Mouse (Mus musculus) neural tube, embryonic 15.5 days (tissue): Measurements from ENCODE around the gene Camk1. TPM values are rescaled to one million over a fixed set of nuclear protein-coding genes. Genes with fewer than 3 reads are reported as not detected.
"Not testable (repeated sequence)": the region's sequence is repeated elsewhere in the genome, so short reads cannot be mapped to it uniquely, and the experiment has no call there.

Experiments
- ATAC-seq: fragments of 200-750 bp; cut with Nextera tagmentation; 2 replicates; pipeline ENCODE4 v1.8.0; 2017; ENCODE audit warnings: mild to moderate bottlenecking, moderate TSS enrichment, moderate library complexity; ENCODE audit not compliant: low FRiP score
- H3K27ac ChIP-seq: fragments of 300-500 bp; sonication (generic); replicated peaks from 2 replicates; pipeline ENCODE4 v1.5.1; 2015; ENCODE audit warnings: mild to moderate bottlenecking, inconsistent platforms
- H3K27me3 ChIP-seq: fragments of 300-500 bp; sonication (generic); replicated peaks from 2 replicates; pipeline ENCODE4 v1.6.1; 2015; ENCODE audit warnings: inconsistent platforms
- H3K36me3 ChIP-seq: fragments of 300-500 bp; sonication (generic); 2 replicates; pipeline ENCODE4 v1.6.1; 2015; ENCODE audit warnings: inconsistent platforms
- H3K4me1 ChIP-seq: fragments of 300-500 bp; sonication (generic); 2 replicates; pipeline ENCODE4 v1.6.1; 2015; ENCODE audit warnings: inconsistent platforms
- H3K4me2 ChIP-seq: fragments of 300-500 bp; sonication (generic); 2 replicates; pipeline ENCODE4 v1.6.1; 2015; ENCODE audit warnings: inconsistent platforms, mild to moderate bottlenecking, moderate library complexity
- H3K4me3 ChIP-seq: fragments of 300-500 bp; sonication (generic); replicated peaks from 2 replicates; pipeline ENCODE4 v1.5.1; 2015; ENCODE audit warnings: mild to moderate bottlenecking, inconsistent platforms
- H3K9ac ChIP-seq: fragments of 300-500 bp; sonication (generic); replicated peaks from 2 replicates; pipeline ENCODE4 v1.6.1; 2015; ENCODE audit warnings: mild to moderate bottlenecking, inconsistent platforms
- H3K9me3 ChIP-seq: fragments of 300-500 bp; sonication (generic); replicated peaks from 2 replicates; pipeline ENCODE4 v1.6.1; 2016; ENCODE audit warnings: inconsistent platforms
- WGBS: fragments of 180-500 bp; shearing (Covaris S2); methylation state at CpG from one replicate; pipeline ENCODE4 v1.1.7; 2015; ENCODE audit warnings: mixed read lengths; 5-methylcytosine and 5-hydroxymethylcytosine counted together
- polyA plus RNA-seq: library from polyadenylated mRNA; unstranded; fragments of >200 nt; fragmentation: Nextera tagmentation; extraction: Ambion mirVana; gene quantifications from 2 replicates; pipeline ENCODE4 v1.2.1, GENCODE M21; 2015

Gene Camk1
- polyA plus RNA-seq, 1 experiment from 2014 or later = 119 TPM

- H3K9me3 ChIP-seq, ATAC-seq, H3K4me3 ChIP-seq, H3K4me2 ChIP-seq, H3K9ac ChIP-seq, H3K27me3 ChIP-seq, H3K27ac ChIP-seq: not testable (repeated sequence)
- peaks cover 50% of the 10 kb centered on the region for H3K36me3 ChIP-seq
- peaks cover 14% of the 10 kb centered on the region for H3K4me1 ChIP-seq
- 79% methylated on average over 6 of the region's 6 CpGs for WGBS
Observed at GRCm38 (mm10) chr6:113332734-113333133, 11.1 kb downstream of the Camk1 start.

GRCm38 (mm10) chr6:113331721-113332120 lies 12.1 kb downstream of the Camk1 start:
- no peak for ATAC-seq
- Histone ChIP-seq H3K9me3 (no peaks in the 10 kb centered on the region), H3K9ac (no peak overlapping the region), H3K27me3 (no peaks in the 10 kb centered on the region), H3K27ac (no peak overlapping the region), H3K36me3 (peaks cover 41% of the 10 kb centered on the region), H3K4me1 (peaks cover 18% of the 10 kb centered on the region), H3K4me2 (no peak overlapping the region), H3K4me3 (no peak overlapping the region)
- 92% methylated on average over 11 of the region's 11 CpGs for WGBS

DNA sequence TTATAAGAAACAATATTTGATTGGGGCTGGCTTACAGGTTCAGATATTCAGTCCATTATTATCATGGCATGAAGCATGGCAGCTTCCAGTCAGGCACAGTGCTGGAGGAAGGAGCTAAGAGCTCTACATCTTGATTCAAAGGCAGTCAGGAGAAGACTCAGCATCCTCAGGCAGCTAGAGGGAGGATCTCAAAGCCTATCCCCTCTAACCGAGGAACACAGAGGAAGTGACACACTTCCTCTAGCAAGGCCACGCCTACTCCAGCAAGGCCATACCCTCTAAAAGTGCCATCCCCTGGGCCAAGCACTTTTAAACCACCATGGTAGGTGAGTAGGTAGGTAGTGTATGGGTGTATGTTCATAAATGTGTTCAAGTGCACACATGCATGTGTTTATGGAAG lies 13.2 kb downstream of the Camk1 start:
- Histone ChIP-seq H3K9ac (no peak overlapping the region), H3K27ac (no peak overlapping the region), H3K4me2 (no peak overlapping the region), H3K4me1 (peaks cover 25% of the 10 kb centered on the region), H3K27me3 (no peaks in the 10 kb centered on the region), H3K4me3 (no peak overlapping the region), H3K9me3 (no peaks in the 10 kb centered on the region), H3K36me3 (peaks cover 32% of the 10 kb centered on the region)
- WGBS = 68% methylated on average over 2 of the region's 2 CpGs
- no peak for ATAC-seq

- Histone ChIP-seq H3K27me3 (no peaks in the 10 kb centered on the region), H3K9ac (no peak overlapping the region), H3K4me2 (no peak overlapping the region), H3K9me3 (no peaks in the 10 kb centered on the region), H3K4me1 (peaks cover 27% of the 10 kb centered on the region), H3K4me3 (no peak overlapping the region), H3K36me3 (peaks cover 26% of the 10 kb centered on the region), H3K27ac (no peak overlapping the region)
- WGBS = 97% methylated on average over 1 of the region's 1 CpGs
- ATAC-seq = no peak
Observed at GRCm38 (mm10) chr6:113329396-113329795, 14.4 kb downstream of the Camk1 start.

DNA sequence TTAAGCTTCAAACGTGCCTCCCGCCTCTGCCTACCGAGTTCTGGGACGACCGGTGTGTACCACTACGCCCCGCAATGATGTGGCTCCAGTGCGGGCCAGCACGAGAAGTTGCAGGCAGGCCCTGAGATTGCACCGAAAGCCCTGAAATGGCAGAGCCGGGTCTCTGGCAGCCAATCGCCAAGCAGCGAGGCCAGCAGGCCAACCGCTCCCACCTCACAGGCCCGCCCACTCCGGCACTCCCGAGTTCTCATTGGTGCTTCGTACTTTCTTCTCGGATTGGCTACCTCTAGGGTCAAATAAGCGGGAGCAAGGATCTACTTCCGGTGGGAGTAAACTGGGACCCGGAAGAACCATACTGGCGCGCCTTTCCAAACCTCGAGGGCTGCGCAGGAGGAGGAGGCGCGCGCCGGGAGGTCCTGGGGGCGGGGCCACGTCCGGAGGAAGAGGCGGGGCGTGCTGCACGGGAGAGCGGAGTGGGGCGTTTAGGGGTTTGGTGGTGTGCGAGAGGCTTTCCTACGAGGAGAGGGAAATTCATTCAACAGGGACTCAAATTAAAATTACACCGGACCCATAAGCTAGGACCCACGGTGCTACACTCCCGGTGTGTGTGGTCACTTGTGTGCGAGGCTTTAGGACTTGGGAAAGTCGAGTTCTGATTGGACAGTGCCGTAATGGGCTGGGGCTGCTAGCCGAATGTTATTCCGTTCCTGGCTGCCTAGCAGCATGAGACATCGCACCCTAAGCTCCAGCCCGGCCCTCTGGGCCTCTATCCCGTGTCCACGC lies 17.1 kb downstream of the Camk1 start, which contains the start of gene Ogg1:
TSS of gene Ogg1 (plus strand) at position 440 of the 783 bp plus-strand sequence.
- H3K27ac ChIP-seq = peak within 1 kb of the TSS; percentile 87
- peak; percentile 99 for ATAC-seq
- under 1% methylated on average over 52 of the region's 52 CpGs for WGBS
- H3K4me2 ChIP-seq = peak within 1 kb of the TSS; percentile 93
- H3K4me1 ChIP-seq = peaks cover 19% of the 10 kb centered on the region
- H3K36me3 ChIP-seq = peaks cover 34% of the 10 kb centered on the region
- H3K9ac ChIP-seq = peak within 1 kb of the TSS; percentile 71
- H3K9me3 ChIP-seq = no peaks in the 10 kb centered on the region
- peak within 1 kb of the TSS; percentile 55 for H3K4me3 ChIP-seq
- H3K27me3 ChIP-seq = no peaks in the 10 kb centered on the region

GRCm38 (mm10) chr6:113315972-113316371 lies 27.8 kb downstream of the Camk1 start:
- peaks cover 85% of the 10 kb centered on the region for H3K36me3 ChIP-seq
- no peak for ATAC-seq
- H3K9me3 ChIP-seq = no peaks in the 10 kb centered on the region
- no peaks in the 10 kb centered on the region for H3K27me3 ChIP-seq
- H3K4me3 ChIP-seq = no peak overlapping the region
- no peak overlapping the region for H3K4me2 ChIP-seq
- H3K4me1 ChIP-seq = no peaks in the 10 kb centered on the region
- no peak overlapping the region for H3K9ac ChIP-seq
- WGBS = 98% methylated on average over 3 of the region's 3 CpGs
- H3K27ac ChIP-seq = no peak overlapping the region

- Histone ChIP-seq H3K9ac (peak overlapping the region; percentile 93), H3K36me3 (peaks cover 22% of the 10 kb centered on the region), H3K27me3 (no peaks in the 10 kb centered on the region), H3K4me1 (peaks cover 36% of the 10 kb centered on the region), H3K9me3 (no peaks in the 10 kb centered on the region), H3K4me2 (peak overlapping the region; percentile 98), H3K4me3 (peak overlapping the region; percentile 99), H3K27ac (peak overlapping the region; percentile 97)
- ATAC-seq = no peak
- WGBS = 33% methylated on average over 5 of the region's 5 CpGs
Observed at GRCm38 (mm10) chr6:113308141-113308540, 35.6 kb downstream of the Camk1 start.

- H3K4me2 ChIP-seq = peak overlapping the region; percentile 98
- ATAC-seq = no peak
- peaks cover 36% of the 10 kb centered on the region for H3K4me1 ChIP-seq
Observed at GRCm38 (mm10) chr6:113307481-113308121, 36.2 kb downstream of the Camk1 start.

GRCm38 (mm10) chr6:113306986-113307349 lies 36.8 kb downstream of the Camk1 start, which contains the start of gene Brpf1:
Gene Brpf1 (plus strand): TSS chr6:113307137.
- Histone ChIP-seq H3K9me3 (no peaks in the 10 kb centered on the region), H3K4me1 (peaks cover 36% of the 10 kb centered on the region), H3K27ac (peak within 1 kb of the TSS; percentile 97), H3K4me3 (peak within 1 kb of the TSS; percentile 99), H3K36me3 (peaks cover 15% of the 10 kb centered on the region), H3K9ac (peak within 1 kb of the TSS; percentile 93), H3K4me2 (peak within 1 kb of the TSS; percentile 98), H3K27me3 (no peaks in the 10 kb centered on the region)
- 0% methylated on average over 32 of the region's 32 CpGs for WGBS
- peak; percentile 74 for ATAC-seq

More at GRCm38 (mm10) chr6:113307481-113308121, 36.2 kb downstream of the Camk1 start:
- WGBS = under 1% methylated on average over 33 of the region's 34 CpGs
- Histone ChIP-seq H3K36me3 (peaks cover 19% of the 10 kb centered on the region), H3K9me3 (no peaks in the 10 kb centered on the region), H3K4me3 (peak overlapping the region; percentile 99), H3K9ac (peak overlapping the region; percentile 93), H3K27me3 (no peaks in the 10 kb centered on the region), H3K27ac (peak overlapping the region; percentile 97)

DNA sequence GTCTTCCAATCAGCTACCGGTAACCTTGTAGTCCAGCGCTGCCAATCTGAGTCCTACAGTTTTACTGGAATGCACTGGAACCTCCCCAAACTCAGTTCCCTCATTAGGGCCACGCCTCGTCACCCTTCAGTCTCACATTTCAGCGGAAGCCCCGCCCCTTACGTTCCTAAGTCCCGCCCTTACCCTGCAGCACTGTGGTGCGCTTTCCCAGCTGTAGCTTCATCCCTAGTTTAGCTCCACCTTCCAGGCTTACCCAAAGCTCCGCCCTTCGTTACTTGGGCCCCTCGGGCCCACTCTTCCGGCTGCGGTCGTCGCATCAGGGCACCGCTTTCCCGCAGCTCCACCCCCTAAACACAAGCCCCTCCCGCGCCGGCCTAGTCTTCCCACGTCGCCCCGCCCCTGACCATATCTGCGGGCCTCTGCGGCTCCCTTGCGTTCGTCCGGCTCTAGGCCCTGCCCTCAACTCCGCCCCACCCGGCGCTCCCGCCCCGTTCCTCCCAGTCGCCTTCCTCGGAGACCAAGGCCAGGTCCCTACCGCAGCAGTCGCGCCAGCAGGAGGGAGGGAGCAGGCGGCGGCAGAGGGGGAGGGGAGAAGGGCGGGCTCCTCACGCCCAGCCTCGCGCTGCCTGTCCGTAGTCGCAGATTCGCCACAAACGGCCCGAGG lies 37.3 kb downstream of the Camk1 start:
- under 1% methylated on average over 48 of the region's 50 CpGs for WGBS
- peak; percentile 97 for ATAC-seq
- Histone ChIP-seq H3K4me2 (peak overlapping the region; percentile 98), H3K9ac (peak overlapping the region; percentile 93), H3K27me3 (no peaks in the 10 kb centered on the region), H3K4me1 (peaks cover 36% of the 10 kb centered on the region), H3K27ac (peak overlapping the region; percentile 97), H3K36me3 (peaks cover 14% of the 10 kb centered on the region), H3K4me3 (peak overlapping the region; percentile 99), H3K9me3 (no peaks in the 10 kb centered on the region)

DNA sequence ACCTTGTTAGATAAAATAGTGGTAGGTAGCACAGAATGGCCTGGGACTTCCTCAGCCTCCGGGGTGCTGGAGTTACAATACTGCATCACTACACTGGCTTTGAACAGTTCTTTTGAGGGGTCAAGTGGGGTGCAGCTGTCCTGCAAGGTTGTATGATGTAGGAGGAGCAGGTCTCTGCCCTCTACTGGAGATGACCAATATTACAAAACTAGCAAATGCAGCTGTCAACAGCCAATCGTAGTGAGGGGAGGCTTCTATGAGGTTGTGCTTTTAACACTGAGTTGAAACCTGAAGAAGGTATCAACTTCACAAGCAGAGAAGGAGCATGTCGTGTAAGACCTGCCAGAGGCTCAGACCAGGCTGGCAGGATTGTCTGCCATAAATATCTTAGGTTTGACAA lies 41.5 kb downstream of the Camk1 start:
- no peak overlapping the region for H3K27ac ChIP-seq
- WGBS = 34% methylated on average over 3 of the region's 3 CpGs

More for the DNA sequence above, 41.5 kb downstream of the Camk1 start:
- H3K27me3 ChIP-seq = no peaks in the 10 kb centered on the region
- H3K4me1 ChIP-seq = peaks cover 7% of the 10 kb centered on the region
- H3K9me3 ChIP-seq = no peaks in the 10 kb centered on the region
- no peak overlapping the region for H3K4me3 ChIP-seq
- no peak overlapping the region for H3K4me2 ChIP-seq
- ATAC-seq = no peak
- no peaks in the 10 kb centered on the region for H3K36me3 ChIP-seq
- H3K9ac ChIP-seq = no peak overlapping the region
